Mouse (Mus musculus) heart, adult 11 months (tissue): ENCODE results near the gene Ubr1.

Experiments used
- DNase-seq: peaks from one replicate; pipeline ENCODE4 v3.0.0; 2022

Ubr1 gene

GRCm38 (mm10) chr2:120970559-120971080 lies at the start of gene Ubr1:
Gene Ubr1 (minus strand): TSS chr2:120970715.
- DNase-seq = peak; percentile 99

DNA sequence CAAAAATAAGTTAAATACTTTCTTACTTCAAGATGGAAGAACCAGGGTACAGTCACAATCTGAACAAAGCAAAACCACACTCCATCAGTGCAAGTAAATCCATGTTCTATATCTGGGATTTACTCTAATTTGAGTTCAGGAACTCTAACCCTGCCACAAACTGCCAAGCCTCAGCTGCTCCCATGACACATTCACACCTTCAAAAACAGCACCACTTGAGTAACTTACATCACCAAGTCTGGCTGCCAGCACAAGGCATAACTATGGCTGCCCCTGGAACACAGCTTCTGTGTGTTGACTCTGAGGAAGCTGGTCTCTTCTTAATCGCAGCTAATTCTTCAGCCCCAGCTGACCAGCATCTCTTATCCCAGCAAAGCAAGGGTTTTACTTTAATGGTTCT lies 46.6 kb upstream of the Ubr1 start:
- peak; percentile 91 for DNase-seq

- DNase-seq = peak; percentile 43
These were observed 45.7 kb upstream of the Ubr1 start for GRCm38 (mm10) chr2:121016226-121016625.

DNA sequence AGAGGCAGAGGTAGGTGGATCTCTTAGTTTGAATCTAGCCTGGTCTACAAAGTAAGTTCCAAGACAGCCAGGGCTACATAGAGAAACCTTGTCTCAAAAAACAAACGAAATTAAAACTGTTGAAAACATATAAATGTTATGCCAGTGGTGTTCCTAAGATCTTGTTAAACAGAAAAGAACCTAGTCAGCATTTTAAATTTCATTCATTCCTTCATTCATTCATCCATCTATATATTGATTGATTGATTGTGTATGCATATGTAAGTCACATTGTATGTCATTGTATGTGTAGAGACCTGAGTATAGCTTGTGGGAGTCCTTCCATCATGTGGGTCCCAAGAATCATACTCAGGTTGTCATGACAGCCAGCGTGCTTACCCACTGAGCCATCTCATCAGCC lies 45.0 kb upstream of the Ubr1 start:
- no peak for DNase-seq

DNA sequence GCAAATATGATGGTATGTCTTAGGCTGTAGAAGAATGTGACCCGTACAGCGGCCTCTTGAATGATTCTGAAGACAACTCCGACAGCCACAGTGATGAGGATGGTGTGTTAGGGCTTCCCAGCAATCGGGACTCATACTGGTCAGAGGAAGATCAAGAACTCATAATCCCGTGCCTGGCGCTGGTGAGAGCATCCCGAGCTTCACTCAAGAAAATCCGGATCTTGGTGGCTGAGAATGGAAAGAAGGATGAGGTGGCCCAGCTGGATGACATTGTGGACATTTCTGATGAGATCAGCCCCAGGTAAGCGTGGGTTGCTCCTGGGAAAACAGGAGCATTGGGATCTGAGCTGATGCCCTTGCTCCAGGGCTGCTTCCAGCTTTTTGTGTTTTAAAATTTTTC lies 42.2 kb upstream of the Ubr1 start:
- peak; percentile 72 for DNase-seq

GRCm38 (mm10) chr2:121009071-121009677 lies 38.7 kb upstream of the Ubr1 start:
- DNase-seq = peak; percentile 16

DNA sequence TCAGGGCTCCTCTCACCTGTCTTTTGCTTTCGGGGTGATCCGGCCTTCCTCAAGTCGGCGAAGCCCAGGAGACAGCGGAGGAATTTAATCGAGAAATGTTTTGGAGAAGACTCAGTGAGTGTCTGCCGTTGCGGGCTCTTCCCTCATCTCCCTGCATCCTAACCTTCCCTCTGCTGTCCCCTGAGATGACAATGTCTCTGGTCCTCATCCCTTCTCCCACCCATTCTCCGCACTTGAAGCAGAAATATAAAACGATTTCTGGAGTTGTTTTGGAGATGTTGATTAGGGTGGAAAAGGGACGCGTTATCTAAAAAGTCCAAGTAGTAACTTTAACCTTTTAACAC lies 38.1 kb upstream of the Ubr1 start:
- DNase-seq = no peak

DNA sequence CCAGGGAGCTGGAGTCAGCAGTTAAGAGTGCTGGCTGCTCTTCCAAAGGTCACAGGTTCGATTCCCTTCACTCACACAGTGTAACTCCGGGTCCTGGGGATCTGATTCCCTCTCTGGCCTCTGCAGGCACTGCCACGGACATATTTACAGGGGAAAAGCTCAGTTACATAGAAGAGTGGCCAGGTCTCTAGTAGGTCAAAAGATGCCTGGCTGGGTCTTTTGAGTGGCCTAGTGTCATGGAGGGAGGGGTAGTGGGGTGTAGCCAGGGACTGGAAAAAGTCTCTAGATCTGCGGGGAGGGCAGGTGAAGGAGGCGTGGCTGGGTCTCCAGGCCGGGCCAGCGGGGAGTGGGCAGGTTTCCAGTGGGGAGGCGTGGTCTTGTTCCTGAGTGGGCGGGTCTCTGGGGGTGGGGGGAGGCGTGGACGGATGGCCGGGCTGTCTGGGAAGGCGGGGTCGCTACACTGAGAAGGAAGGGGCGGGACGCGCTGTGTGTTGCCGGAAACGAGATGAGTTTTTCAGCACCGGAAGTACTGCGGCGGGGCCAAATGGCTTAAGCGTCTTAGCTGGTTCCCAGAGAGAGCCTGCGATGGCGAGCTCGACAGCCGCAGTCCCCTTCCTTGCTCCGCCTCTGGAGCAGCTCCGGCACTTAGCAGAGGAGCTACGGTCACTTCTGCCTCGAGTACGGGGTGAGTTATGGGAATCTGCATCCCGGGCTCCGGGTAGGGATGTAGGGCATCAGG lies 37.6 kb upstream of the Ubr1 start, which contains the start of gene Ccndbp1:
Gene Ccndbp1, plus strand, starts transcription at position 479 of the 739 bp plus-strand sequence.
- peak; percentile 99 for DNase-seq

DNA sequence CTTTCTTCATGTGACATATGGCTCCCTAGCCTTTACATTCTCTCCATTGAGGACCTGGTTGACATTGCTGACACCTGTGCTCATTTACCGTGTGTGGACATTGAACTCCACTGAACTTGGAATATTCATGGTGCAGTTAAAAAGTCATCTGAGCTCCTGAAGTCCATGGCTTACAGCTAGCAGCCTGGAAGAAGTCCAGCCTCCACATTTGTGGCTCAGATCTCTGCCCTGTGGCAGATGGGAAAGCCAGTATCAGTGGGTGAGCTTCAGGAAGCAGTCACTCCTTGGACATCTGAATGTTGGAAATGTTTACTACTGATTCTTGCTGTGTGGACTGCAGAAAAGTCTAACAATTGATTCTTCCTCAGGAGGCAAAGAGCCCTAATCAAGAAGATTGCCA lies 36.5 kb upstream of the Ubr1 start:
- DNase-seq = peak; percentile 78

GRCm38 (mm10) chr2:121004018-121004811 lies 33.7 kb upstream of the Ubr1 start:
- DNase-seq = peak; percentile 51

DNA sequence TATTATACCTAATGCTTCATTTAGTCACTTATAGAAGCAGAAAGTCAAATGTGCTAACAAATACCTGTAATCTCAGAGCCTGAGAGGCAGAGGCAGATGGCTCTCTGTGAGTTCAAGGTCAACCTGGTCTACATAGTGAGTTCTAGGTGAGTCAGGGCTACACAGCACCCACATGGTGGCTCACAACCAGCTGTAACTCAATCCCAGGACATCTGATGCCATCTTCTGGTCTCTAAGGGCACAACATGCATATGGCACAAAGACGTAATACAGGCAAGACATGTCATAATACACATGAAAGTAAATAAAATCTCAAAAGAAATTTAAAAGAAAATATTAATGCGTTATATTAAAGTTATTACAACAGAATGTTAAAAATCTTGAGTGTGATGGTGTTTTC lies 33.1 kb upstream of the Ubr1 start:
- DNase-seq = peak; percentile 58

GRCm38 (mm10) chr2:120998863-120999262 lies 28.3 kb upstream of the Ubr1 start:
- peak; percentile 70 for DNase-seq

DNA sequence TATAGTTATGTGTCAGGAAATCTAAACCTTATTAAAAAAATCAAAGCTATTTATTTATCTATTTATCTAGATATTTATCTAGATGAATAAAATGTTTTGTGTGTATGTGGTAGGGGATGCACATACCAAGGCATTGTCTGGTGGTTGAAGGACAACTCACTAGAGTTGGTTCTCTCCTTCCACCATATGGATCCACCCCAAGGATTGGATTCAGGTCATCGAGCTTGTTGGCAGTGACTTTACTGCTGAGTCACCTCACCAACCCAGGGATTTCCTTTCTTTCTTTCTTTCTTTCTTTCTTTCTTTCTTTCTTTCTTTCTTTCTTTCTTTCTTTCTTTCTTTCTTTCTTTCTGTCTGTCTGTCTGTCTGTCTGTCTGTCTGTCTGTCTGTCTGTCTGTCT lies 26.1 kb upstream of the Ubr1 start:
- DNase-seq = peak; percentile 9

- peak; percentile 53 for DNase-seq
These were observed 20.7 kb upstream of the Ubr1 start for GRCm38 (mm10) chr2:120991196-120991595.

- DNase-seq = peak; percentile 36
These were observed 14.7 kb upstream of the Ubr1 start for GRCm38 (mm10) chr2:120985241-120985640.

DNA sequence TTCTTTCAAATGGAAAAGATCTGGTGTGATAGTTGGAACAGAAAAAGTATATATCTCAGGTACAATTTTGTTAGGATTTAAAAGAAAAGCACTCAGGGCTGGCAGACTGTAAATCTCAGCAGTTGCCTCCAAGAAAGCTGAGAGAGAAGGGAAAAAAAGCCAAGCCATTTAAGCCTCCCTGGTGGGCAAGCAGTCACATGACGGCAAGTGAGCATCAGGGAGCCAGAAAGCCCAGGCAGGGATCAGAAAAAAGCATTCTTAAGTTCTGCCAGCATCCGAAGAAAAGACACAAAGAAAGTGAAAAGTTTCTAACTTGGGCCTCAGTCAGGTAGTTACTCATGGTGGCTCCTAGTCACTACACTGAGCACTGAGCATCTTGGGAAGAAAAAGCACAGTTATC lies 13.1 kb upstream of the Ubr1 start:
- no peak for DNase-seq

- no peak for DNase-seq
These were observed 10.3 kb upstream of the Ubr1 start for GRCm38 (mm10) chr2:120980861-120981260.

DNA sequence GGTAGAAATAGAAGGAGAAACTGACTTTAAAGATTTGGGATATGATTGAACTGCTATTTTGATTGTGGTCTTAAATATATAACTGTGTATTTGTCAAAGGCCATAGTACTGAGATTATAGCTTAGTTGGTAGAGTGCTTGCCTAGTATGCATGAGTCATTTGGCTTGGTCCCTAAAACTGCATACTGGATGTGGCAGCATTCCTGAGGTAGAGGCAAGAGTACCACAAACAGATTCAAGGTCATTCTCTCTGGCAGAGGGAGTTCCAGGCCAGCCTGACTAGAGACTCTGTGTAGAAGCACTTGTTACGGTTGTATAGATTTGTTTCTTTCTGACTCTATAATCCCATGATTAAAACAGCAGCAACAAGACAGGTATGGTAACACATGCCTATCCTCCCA lies 9.3 kb upstream of the Ubr1 start:
- DNase-seq = peak; percentile 53

DNA sequence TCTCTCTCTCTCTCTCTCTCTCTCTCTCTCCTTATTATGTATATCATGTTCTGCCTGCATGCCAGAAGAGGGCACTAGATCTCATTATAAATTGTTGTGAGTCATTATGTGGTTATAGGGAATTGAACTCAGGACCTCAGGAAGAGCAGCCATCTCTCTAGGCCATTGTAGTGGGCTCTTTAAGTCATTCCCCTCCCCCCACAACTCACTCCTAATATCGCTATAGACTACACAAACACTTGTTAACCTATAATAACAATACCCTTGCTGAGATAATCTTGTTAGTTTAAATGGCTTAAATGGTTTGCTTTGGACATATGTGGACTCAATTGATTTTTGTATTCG lies 8.2 kb upstream of the Ubr1 start:
- peak; percentile 25 for DNase-seq

- no peak for DNase-seq
These were observed 7.6 kb upstream of the Ubr1 start for GRCm38 (mm10) chr2:120977926-120978692.

GRCm38 (mm10) chr2:120976990-120977925 lies 6.7 kb upstream of the Ubr1 start, which contains the start of gene Tmem62:
Gene Tmem62 (plus strand): TSS chr2:120977017.
- peak; percentile 97 for DNase-seq

DNA sequence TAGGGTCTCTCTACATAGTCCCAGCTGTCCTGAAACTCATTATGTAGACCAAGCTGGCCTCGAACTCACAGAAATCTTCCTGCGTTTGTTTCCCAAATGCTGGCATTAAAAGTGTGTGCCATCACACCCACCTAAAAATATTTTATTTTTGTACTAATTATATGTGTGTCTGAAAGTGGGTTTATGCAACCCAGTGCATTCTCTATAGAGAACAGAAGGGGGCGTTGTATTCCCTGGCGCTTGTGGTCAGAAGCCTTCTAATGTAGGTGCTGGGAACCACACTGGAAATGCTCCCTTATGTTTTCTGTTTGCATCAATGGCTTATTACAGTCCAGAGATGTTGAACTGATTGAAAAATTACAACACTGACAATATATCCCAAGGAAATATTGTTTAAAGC lies 5.8 kb upstream of the Ubr1 start:
- peak; percentile 72 for DNase-seq
